Mouse (Mus musculus) liver, embryonic 15.5 days (tissue): ENCODE measurements around the gene Hils1. TPM values are rescaled to one million over a fixed set of nuclear protein-coding genes. Genes with fewer than 3 reads are reported as not detected.

Experiments used
- ATAC-seq: fragments of 200-750 bp; cut with Nextera tagmentation; 2 replicates; pipeline ENCODE4 v1.8.0; 2017; ENCODE audit warnings: moderate number of reproducible peaks, mild to moderate bottlenecking, moderate library complexity; ENCODE audit not compliant: insufficient read depth
- H3K27ac ChIP-seq: fragments of 300-500 bp; sonication (generic); replicated peaks from 2 replicates; pipeline ENCODE4 v1.5.1; 2015; ENCODE audit warnings: mild to moderate bottlenecking, inconsistent platforms
- H3K27me3 ChIP-seq: fragments of 300-500 bp; sonication (generic); 2 replicates; pipeline ENCODE4 v1.6.1; 2015; ENCODE audit warnings: mild to moderate bottlenecking, inconsistent platforms
- H3K36me3 ChIP-seq: fragments of 300-500 bp; sonication (generic); replicated peaks from 2 replicates; pipeline ENCODE4 v1.6.1; 2015; ENCODE audit warnings: moderate library complexity, mild to moderate bottlenecking, inconsistent platforms
- H3K4me1 ChIP-seq: fragments of 300-500 bp; sonication (generic); replicated peaks from 2 replicates; pipeline ENCODE4 v1.6.1; 2015; ENCODE audit warnings: inconsistent platforms
- H3K4me2 ChIP-seq: fragments of 300-500 bp; sonication (generic); 2 replicates; pipeline ENCODE4 v1.6.1; 2015; ENCODE audit warnings: moderate library complexity, mild to moderate bottlenecking, inconsistent platforms
- H3K4me3 ChIP-seq: fragments of 300-500 bp; sonication (generic); replicated peaks from 2 replicates; pipeline ENCODE4 v1.5.1; 2015; ENCODE audit warnings: mild to moderate bottlenecking, inconsistent platforms
- H3K9ac ChIP-seq: fragments of 300-500 bp; sonication (generic); 2 replicates; pipeline ENCODE4 v1.6.1; 2015; ENCODE audit warnings: moderate library complexity, mild to moderate bottlenecking, inconsistent platforms
- H3K9me3 ChIP-seq: fragments of 300-500 bp; sonication (generic); replicated peaks from 2 replicates; pipeline ENCODE4 v1.6.1; 2016; ENCODE audit warnings: inconsistent platforms
- WGBS: fragments of 180-500 bp; shearing (Covaris S2); methylation state at CpG from one replicate; pipeline ENCODE4 v1.1.7; 2015; ENCODE audit warnings: mixed read lengths; ENCODE audit not compliant: insufficient replicate concordance; 5-methylcytosine and 5-hydroxymethylcytosine counted together
- polyA plus RNA-seq: library from polyadenylated mRNA; unstranded; fragments of >200 nt; fragmentation: Nextera tagmentation; extraction: Ambion mirVana; gene quantifications from 2 replicates; pipeline ENCODE4 v1.2.1, GENCODE M21; 2015

Hils1 gene
- polyA plus RNA-seq, 1 experiment from 2014 or later = not detected

DNA sequence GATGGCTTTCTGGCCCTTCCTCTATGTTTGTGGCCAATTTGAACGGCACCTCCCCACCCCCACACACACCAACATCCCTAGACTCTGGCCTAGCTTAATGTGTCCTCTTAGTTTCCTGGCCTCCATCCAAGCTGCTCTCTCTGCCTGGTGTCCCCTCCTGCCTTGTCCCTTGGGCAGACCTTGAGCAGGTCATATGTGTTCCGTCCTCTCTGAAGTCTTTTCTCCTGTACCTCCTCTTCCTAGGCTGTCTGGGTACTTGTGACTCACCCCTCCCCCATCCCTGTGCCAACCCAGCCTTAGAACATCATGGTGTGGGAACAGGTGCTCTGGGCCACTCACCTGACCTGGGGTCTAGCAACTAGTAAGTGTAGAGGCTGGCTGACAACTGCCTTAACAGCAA, 7.6 kb downstream of the Hils1 start:
- peaks cover 18% of the 10 kb centered on the region for H3K4me1 ChIP-seq
- no peak for ATAC-seq
- no peak overlapping the region for H3K4me2 ChIP-seq
- no peak overlapping the region for H3K27ac ChIP-seq
- WGBS = 71% methylated on average over 2 of the region's 2 CpGs
- no peaks in the 10 kb centered on the region for H3K36me3 ChIP-seq
- H3K9me3 ChIP-seq = no peaks in the 10 kb centered on the region
- no peak overlapping the region for H3K9ac ChIP-seq
- peaks cover 12% of the 10 kb centered on the region for H3K27me3 ChIP-seq
- no peak overlapping the region for H3K4me3 ChIP-seq

DNA sequence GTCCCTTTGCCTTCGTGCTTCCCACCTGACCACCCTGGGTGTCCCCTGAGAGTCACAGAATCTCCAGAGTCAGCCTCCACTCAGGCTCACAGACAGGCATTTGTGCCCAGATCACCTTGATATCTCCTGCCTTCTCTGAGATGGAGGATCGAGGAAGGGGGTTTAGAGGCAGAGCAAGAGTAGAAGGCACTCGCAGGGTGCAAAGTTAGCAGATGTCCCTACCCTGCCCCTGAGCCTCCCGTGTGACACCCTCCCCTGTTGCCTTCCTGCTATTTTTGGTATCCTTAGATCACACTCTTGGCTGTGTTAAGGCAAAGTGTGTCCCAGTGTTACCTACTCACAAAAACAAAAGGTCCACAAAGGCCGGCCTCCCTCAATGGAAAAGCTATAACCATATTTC, 8.8 kb downstream of the Hils1 start, which contains the start of gene Sgca:
Sgca (minus strand) TSS at position 129 of the 400 bp plus-strand sequence.
- no peak within 1 kb of the TSS for H3K4me2 ChIP-seq
- ATAC-seq = no peak
- no peaks in the 10 kb centered on the region for H3K9me3 ChIP-seq
- H3K36me3 ChIP-seq = no peaks in the 10 kb centered on the region
- H3K27ac ChIP-seq = no peak within 1 kb of the TSS
- WGBS = 56% methylated on average over 5 of the region's 5 CpGs
- H3K4me3 ChIP-seq = no peak within 1 kb of the TSS
- peaks cover 10% of the 10 kb centered on the region for H3K27me3 ChIP-seq
- no peak within 1 kb of the TSS for H3K9ac ChIP-seq
- H3K4me1 ChIP-seq = peaks cover 20% of the 10 kb centered on the region

DNA sequence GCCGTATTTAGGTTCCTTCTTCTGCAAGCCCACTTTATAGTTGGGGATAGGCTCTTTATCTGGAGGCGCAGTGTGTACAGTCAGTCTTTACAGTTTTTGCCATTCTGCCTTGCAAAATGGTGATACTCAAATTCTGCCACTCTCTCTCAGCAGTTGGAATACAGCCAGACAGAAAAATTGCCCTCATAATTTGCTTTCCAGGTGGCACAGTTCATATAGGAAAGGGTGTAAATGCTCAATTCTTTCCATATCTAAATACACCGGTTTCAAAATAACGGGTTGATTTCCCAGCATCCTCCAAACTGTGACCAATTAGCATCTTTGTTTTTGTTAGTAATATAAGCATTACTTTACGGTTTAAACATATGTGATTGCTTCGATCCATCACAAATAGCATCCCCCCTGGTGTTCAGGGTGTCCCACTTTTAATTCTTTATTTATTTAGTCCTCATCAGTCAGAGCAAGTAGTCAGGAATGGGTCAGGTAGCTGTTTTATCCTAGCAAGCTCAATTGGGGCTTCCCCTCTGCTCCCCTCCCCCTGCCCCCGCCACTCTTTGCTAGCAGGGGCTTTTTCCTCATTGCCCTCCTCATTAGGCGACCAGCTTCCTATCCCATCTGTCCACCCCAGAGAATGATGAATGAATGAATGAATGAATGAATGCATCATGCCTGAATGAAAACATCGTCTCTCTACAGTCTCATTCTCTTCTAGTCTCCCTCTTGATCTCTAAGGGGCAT, 11.0 kb downstream of the Hils1 start:
- H3K4me3 ChIP-seq = 0 out of 2 replicates have a peak overlapping the region, but pooled peaks have one; percentile 29
- H3K9ac ChIP-seq = no peak overlapping the region
- no peaks in the 10 kb centered on the region for H3K36me3 ChIP-seq
- no peaks in the 10 kb centered on the region for H3K27me3 ChIP-seq
- H3K27ac ChIP-seq = no peak overlapping the region
- H3K9me3 ChIP-seq = no peaks in the 10 kb centered on the region
- peak overlapping the region; percentile 60 for H3K4me2 ChIP-seq
- 0 out of 2 replicates have a peak, but pooled peaks have one; percentile 2 for ATAC-seq
- peaks cover 20% of the 10 kb centered on the region for H3K4me1 ChIP-seq
- WGBS = 35% methylated on average over 9 of the region's 9 CpGs

DNA sequence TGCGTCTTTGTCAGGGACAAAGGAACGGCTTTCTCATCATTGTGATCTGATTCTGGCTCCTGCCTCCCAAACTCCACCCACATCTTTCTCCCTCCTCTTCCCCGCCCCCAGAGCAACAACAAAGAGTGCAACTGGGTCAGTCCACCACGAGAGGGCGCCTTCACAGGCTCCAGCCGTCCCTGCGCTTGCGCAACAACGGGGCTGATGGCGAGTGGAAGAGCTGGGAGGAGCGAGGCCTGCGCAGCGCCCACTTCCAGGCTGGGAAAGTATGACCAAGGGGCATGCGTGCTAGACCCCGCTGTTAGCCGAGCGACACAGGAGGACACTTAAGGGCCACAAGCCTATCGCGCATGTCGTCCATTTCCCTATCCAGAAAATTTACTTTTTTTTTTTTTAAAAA, 11.6 kb downstream of the Hils1 start:
- H3K9ac ChIP-seq = peak overlapping the region; percentile 37

DNA sequence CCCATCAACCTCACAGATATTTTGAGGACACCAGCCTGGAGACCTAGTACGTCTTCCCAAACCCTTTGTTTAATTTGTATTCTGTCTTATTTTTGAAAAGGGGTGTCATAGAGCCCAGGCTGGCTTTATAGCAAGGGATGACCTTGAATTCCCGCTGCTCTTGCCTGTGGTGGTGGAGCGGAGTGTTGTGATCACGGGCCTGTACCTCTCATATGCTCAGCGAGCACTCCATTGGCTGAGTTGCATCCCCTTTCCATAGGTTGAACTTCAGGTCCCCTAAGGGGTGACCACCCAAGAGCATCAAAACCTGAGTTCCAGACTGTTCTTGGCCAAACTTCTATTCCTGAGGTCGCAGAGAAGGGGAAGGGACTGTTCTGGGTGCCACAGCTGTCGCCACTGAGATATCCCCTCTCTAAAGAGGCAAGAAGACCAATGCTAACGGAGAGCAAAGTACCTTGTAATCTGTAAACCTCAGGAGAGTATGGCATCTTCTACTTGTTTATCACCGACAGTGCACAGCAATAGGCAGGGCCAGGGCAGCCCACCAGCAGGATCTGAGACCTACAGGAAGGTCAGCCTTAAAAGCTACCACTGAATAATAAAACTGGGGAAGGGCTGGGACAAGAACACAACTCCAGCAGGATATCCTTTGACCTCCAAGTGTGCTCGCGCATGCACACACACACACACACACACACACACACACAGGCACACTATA, 12.2 kb downstream of the Hils1 start:
- Histone ChIP-seq H3K36me3 (no peaks in the 10 kb centered on the region), H3K4me3 (peak overlapping the region; percentile 29; the same call in 1 of the 2 replicates), H3K27me3 (no peaks in the 10 kb centered on the region), H3K9me3 (no peaks in the 10 kb centered on the region), H3K4me1 (peaks cover 31% of the 10 kb centered on the region), H3K4me2 (peak overlapping the region; percentile 60), H3K9ac (peak overlapping the region; percentile 37), H3K27ac (peak overlapping the region; percentile 45)
- WGBS = 51% methylated on average over 11 of the region's 11 CpGs
- ATAC-seq = peak; percentile 52

More for the DNA sequence above, 11.6 kb downstream of the Hils1 start:
- Histone ChIP-seq H3K9me3 (no peaks in the 10 kb centered on the region), H3K27ac (peak overlapping the region; percentile 45), H3K27me3 (no peaks in the 10 kb centered on the region), H3K4me1 (peaks cover 24% of the 10 kb centered on the region), H3K4me3 (peak overlapping the region; percentile 29), H3K36me3 (no peaks in the 10 kb centered on the region), H3K4me2 (peak overlapping the region; percentile 60)
- ATAC-seq = peak; percentile 80
- under 1% methylated on average over 20 of the region's 20 CpGs for WGBS

DNA sequence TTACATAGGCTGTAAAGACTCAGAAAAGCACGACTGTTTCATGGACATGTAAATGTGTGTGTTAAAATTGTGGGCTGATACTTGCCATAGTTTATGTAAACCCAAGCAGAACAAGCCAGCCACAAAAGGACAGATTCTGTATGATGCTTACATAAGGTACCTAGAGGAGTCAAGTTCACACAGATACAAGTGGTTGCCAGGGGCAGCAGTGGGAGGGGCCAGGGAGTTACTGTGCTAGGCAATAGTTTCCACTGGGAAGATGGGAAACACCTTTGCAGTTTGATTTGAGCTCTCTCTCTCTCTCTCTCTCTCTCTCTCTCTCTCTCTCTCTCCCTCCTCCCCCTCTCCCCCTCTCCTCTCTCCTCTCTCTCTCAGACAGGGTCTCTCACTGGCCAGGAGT, 17.7 kb downstream of the Hils1 start:
- peaks cover 62% of the 10 kb centered on the region for H3K4me1 ChIP-seq
- no peaks in the 10 kb centered on the region for H3K9me3 ChIP-seq
- H3K4me3 ChIP-seq = no peak overlapping the region
- no peak for ATAC-seq
- no peak overlapping the region for H3K9ac ChIP-seq
- no peaks in the 10 kb centered on the region for H3K36me3 ChIP-seq
- H3K27me3 ChIP-seq = no peaks in the 10 kb centered on the region
- 42% methylated on average over 1 of the region's 1 CpGs for WGBS
- H3K4me2 ChIP-seq = peak overlapping the region; percentile 35; the same call in 1 of the 2 replicates
- H3K27ac ChIP-seq = no peak overlapping the region

DNA sequence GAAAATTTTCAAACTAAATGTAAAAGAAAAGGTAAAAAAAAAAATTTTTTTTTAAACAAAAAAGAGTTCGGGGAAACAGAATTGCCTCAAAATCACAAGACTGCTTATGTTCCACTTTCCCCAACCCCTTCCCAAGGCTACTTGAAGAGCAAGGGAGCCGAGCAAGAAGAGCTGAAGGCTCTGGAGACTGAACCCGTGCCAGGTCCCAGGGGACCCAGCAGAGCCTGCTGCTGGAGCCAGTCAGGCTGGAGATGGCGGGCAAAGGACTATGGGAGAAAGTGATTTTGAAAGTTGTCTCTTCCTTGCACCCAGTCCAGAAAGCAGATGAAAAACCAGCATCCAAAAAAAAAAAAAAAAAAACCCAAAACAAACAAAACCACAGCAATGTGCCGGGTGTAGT, 18.4 kb downstream of the Hils1 start:
- no peak overlapping the region for H3K27ac ChIP-seq
- no peak overlapping the region for H3K4me3 ChIP-seq
- 70% methylated on average over 5 of the region's 5 CpGs for WGBS
- H3K4me2 ChIP-seq = no peak overlapping the region
- H3K9me3 ChIP-seq = no peaks in the 10 kb centered on the region
- ATAC-seq = no peak
- H3K36me3 ChIP-seq = no peaks in the 10 kb centered on the region
- no peaks in the 10 kb centered on the region for H3K27me3 ChIP-seq
- H3K9ac ChIP-seq = no peak overlapping the region
- H3K4me1 ChIP-seq = peaks cover 68% of the 10 kb centered on the region

DNA sequence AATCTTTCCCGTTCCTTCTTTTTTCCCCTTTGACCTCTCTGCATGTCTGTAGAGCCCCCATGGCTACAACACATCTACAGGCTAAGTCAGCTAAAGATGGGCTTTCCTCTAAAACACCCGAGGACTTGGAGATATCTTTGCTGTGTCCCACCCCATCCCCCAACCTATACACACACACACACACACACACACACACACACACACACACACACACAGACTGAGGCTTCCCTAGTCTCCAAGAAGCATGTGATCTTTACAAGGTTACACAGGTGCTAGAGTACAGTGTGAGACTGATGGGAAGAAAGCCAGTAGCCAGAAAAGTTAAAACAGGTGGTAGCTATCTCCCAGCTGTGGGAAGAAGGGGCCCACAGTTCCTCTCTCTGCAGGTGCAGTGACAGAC, 19.0 kb downstream of the Hils1 start:
- H3K4me3 ChIP-seq = no peak overlapping the region
- 42% methylated on average over 2 of the region's 2 CpGs for WGBS
- no peaks in the 10 kb centered on the region for H3K9me3 ChIP-seq
- peaks cover 70% of the 10 kb centered on the region for H3K4me1 ChIP-seq
- H3K27me3 ChIP-seq = no peaks in the 10 kb centered on the region
- no peak for ATAC-seq
- H3K27ac ChIP-seq = no peak overlapping the region
- H3K9ac ChIP-seq = no peak overlapping the region
- H3K36me3 ChIP-seq = no peaks in the 10 kb centered on the region
- no peak overlapping the region for H3K4me2 ChIP-seq

DNA sequence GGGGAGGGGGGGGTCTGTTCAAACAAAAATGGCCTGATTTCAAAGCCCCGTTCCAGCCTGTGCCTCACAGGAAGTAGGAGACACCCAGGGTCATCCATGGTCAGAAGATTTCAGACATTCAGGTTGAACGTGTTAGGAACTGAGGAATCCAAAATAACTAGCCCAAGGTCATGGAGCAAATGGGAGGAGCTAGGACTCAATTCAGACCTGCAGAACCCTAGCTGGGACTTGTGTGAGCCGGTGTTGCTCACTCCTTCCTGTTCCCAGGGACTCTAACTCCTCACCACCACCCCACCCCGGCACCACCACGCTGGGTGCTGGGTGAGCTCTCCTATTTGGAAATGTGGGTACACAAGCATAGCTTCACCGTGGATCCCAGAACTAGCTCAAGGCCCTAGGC, 19.9 kb downstream of the Hils1 start:
- Histone ChIP-seq H3K27me3 (no peaks in the 10 kb centered on the region), H3K4me1 (peaks cover 79% of the 10 kb centered on the region), H3K36me3 (no peaks in the 10 kb centered on the region), H3K9me3 (no peaks in the 10 kb centered on the region), H3K27ac (peak overlapping the region; percentile 90; the same call in 1 of the 2 replicates), H3K4me3 (no peak overlapping the region), H3K4me2 (peak overlapping the region; percentile 97; the same call in 1 of the 2 replicates), H3K9ac (no peak overlapping the region)
- no peak for ATAC-seq
- WGBS = 63% methylated on average over 6 of the region's 6 CpGs

DNA sequence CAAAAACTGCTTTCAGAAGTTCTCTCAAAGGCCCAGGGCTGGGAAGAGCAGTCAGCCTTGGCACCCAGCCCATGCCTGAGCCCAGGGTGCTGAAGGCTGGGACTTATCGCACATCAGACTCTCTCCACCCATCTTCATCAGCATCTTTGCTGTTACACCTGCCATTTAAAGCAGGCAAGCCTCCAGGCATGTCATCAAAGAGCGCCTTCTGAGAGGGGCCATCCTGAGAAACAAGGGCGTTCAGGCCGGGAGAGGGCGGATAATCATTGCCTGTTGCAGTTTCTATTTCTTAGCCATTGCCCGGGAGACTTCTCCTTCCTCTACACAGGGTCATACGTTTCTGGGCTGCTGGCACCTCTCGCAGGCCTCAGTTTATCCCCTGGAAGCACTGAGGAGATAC, 20.5 kb downstream of the Hils1 start:
- peaks cover 84% of the 10 kb centered on the region for H3K4me1 ChIP-seq
- no peaks in the 10 kb centered on the region for H3K36me3 ChIP-seq
- peak overlapping the region; percentile 97 for H3K4me2 ChIP-seq
- peak overlapping the region; percentile 90 for H3K27ac ChIP-seq
- H3K27me3 ChIP-seq = no peaks in the 10 kb centered on the region
- 0 out of 2 replicates have a peak overlapping the region, but pooled peaks have one; percentile 13 for H3K9ac ChIP-seq
- H3K4me3 ChIP-seq = no peak overlapping the region
- 61% methylated on average over 8 of the region's 8 CpGs for WGBS
- ATAC-seq = no peak
- H3K9me3 ChIP-seq = no peaks in the 10 kb centered on the region
